In the genomic region with DNA sequence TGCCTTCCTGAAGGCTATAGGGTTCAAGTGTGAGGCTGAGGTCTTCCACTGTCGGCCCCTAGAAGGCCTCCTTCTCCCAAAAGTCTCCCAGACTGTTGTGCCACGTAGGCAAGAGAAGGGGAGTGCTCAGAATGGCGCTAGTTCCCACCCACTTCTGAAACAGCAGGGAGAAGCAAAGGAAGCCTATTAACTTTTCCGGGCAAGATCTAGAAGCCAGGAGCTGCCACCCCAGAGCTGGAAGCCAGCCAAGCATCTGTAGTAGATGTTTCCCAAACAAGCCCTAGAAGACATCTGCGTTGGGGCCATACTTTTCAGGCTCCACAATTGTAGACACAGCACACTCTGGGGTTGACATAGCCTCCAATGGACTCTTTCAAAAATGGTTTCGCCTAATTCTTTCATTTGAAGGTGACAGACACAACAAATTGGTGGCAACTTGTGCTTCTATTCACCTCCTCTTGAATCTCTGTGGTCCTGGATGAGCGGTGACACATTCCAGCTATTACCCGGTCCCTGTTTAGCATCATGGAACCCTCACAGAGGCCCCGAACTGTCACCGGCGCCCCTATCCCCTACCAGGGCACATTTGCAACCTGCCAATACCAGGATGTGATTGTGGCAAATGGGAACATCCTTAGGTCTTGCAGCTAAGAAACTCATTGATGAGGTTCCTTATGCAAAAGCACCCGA, we compare ENCODE assay signal across 7 mouse cellular contexts. TPM values are rescaled to one million over a fixed set of nuclear protein-coding genes. Genes with fewer than 3 reads are reported as not detected.
DNase-seq lines count a peak whose midpoint lies in the region; ATAC-seq and TF ChIP-seq lines count a peak whose summit lies in the region.

No protein-coding gene starts in this region.

- H3K27ac ChIP-seq in forebrain, embryonic 13.5 days: no peak overlapping the region
- peak overlapping the region; percentile 78 for H3K27ac ChIP-seq in limb, embryonic 12.5 days
- no peak overlapping the region for H3K27ac ChIP-seq in thymus, adult 2 months (ENCODE audit: control insufficient read depth, insufficient read depth, low read length)

- H3K36me3 ChIP-seq in forebrain, embryonic 13.5 days (ENCODE audit: poor library complexity, severe bottlenecking): no peaks in the 10 kb centered on the region
- peaks cover 17% of the 10 kb centered on the region for H3K36me3 ChIP-seq in limb, embryonic 12.5 days
- H3K36me3 ChIP-seq in thymus, adult 2 months (ENCODE audit: control insufficient read depth, insufficient read depth, low read length): no peaks in the 10 kb centered on the region

- peak overlapping the region; percentile 91 for H3K4me2 ChIP-seq in forebrain, embryonic 13.5 days
- peak overlapping the region; percentile 93 for H3K4me2 ChIP-seq in limb, embryonic 12.5 days

- TF ChIP-seq POLR2A in brain, embryonic 14.5 days (IDR thresholded peaks at IDR 0.05; ENCODE audit: borderline replicate concordance, extremely low read depth, insufficient read depth, insufficient read length, poor library complexity, severe bottlenecking): no peak
- no peak for TF ChIP-seq POLR2A in thymus, adult 2 months (IDR thresholded peaks at IDR 0.05; ENCODE audit: control insufficient read depth, extremely low read depth, insufficient read depth, low read length, poor library complexity)

- peaks cover 24% of the 10 kb centered on the region for H3K4me1 ChIP-seq in forebrain, embryonic 13.5 days
- peaks cover 25% of the 10 kb centered on the region for H3K4me1 ChIP-seq in limb, embryonic 12.5 days (replicated peaks)
- H3K4me1 ChIP-seq in thymus, adult 2 months (replicated peaks; ENCODE audit: control insufficient read depth, insufficient read depth, low read length): no peaks in the 10 kb centered on the region; the same call in 1 of the 2 replicates

- 68% methylated on average over 12 of the region's 12 CpGs for WGBS in forebrain, embryonic 13.5 days
- 57% methylated on average over 12 of the region's 12 CpGs for WGBS in limb, embryonic 12.5 days
- 81% methylated on average over 12 of the region's 12 CpGs for WGBS in thymus, adult 2 months

- no peak overlapping the region for H3K9ac ChIP-seq in forebrain, embryonic 13.5 days
- H3K9ac ChIP-seq in limb, embryonic 12.5 days (replicated peaks): 0 out of 2 replicates have a peak overlapping the region, but pooled peaks have one; percentile 9

- TF ChIP-seq CTCF in brain, embryonic 14.5 days (IDR thresholded peaks at IDR 0.05; ENCODE audit: borderline replicate concordance, extremely low read depth, insufficient read depth, insufficient read length): no peak
- TF ChIP-seq CTCF in thymus, adult 2 months (IDR thresholded peaks at IDR 0.05; ENCODE audit: borderline replicate concordance, control insufficient read depth, extremely low read depth, insufficient read depth, low read length, poor library complexity): no peak

- peak; percentile 71 for DNase-seq in brain, embryonic 14.5 days (ENCODE audit: low read depth)
- peak; percentile 58 for DNase-seq in heart, postnatal 4 days
- peak; percentile 60 for DNase-seq in ovary, postnatal 36 days (ENCODE audit: low spot score)
- no peak for DNase-seq in thymus, adult 2 months
- DNase-seq in layer of hippocampus, adult 8-10 months (ENCODE audit: low spot score in 2 of 2): no peak

- peak overlapping the region; percentile 68 for H3K4me3 ChIP-seq in forebrain, embryonic 13.5 days
- H3K4me3 ChIP-seq in limb, embryonic 12.5 days (replicated peaks): peak overlapping the region; percentile 70
- no peak overlapping the region for H3K4me3 ChIP-seq in thymus, adult 2 months (ENCODE audit: control insufficient read depth, insufficient read depth, low read length)

- no peaks in the 10 kb centered on the region for H3K9me3 ChIP-seq in forebrain, embryonic 13.5 days (replicated peaks)
- no peaks in the 10 kb centered on the region for H3K9me3 ChIP-seq in limb, embryonic 12.5 days

- no peak for ATAC-seq in forebrain, embryonic 13.5 days
- no peak for ATAC-seq in limb, embryonic 12.5 days (ENCODE audit: insufficient number of reproducible peaks, insufficient read depth, low FRiP score, low TSS enrichment, low read depth)

- H3K27me3 ChIP-seq in forebrain, embryonic 13.5 days: no peaks in the 10 kb centered on the region
- H3K27me3 ChIP-seq in limb, embryonic 12.5 days: no peaks in the 10 kb centered on the region
- no peaks in the 10 kb centered on the region for H3K27me3 ChIP-seq in thymus, adult 2 months (ENCODE audit: control insufficient read depth, insufficient read depth, low read length)

RNA-seq across cellular contexts. Expression of a gene that starts 1.4 kb away (rescaled TPM):
- polyA plus RNA-seq in brain, embryonic 14.5 days (2012; rRNA removed): 12.5 and 14.0 TPM in 2 replicates
- 15.4 and 19.6 TPM in 2 replicates for polyA plus RNA-seq in forebrain, embryonic 13.5 days (2015; fragmentation: Nextera tagmentation; extraction: Ambion mirVana)
- total RNA-seq in heart, postnatal 4 days (2021): 10 to 100 TPM; 29.5 to 30.7 TPM
- polyA plus RNA-seq in limb, embryonic 12.5 days (2016; fragmentation: Nextera tagmentation; extraction: Ambion mirVana): 21.6 and 29.4 TPM in 2 replicates
- polyA plus RNA-seq in thymus, adult 2 months (2012; rRNA removed): 1.1 and 1.3 TPM in 2 replicates
- total RNA-seq in layer of hippocampus, adult 8-10 months (2022): 10 to 100 TPM; 61.4 to 71.1 (median 65.6) TPM

Comparison
In these comparisons a context has a peak if more than half of its experiments do, and no peak if none do; other contexts are left out.
1. DNase-seq: peak in brain, embryonic 14.5 days (single experiment), heart, postnatal 4 days (single experiment) and ovary, postnatal 36 days (single experiment); none in thymus, adult 2 months (single experiment) and layer of hippocampus, adult 8-10 months (0 of 2).